Mouse (Mus musculus): ENCODE data around the gene Tut1.
A peak's percentile ranks its signal among the peaks of the same experiment; 100 is the strongest.
"Not testable (repeated sequence)": the region's sequence is repeated elsewhere in the genome, so short reads cannot be mapped to it uniquely, and the experiment has no call there.

Gene Tut1

DNA sequence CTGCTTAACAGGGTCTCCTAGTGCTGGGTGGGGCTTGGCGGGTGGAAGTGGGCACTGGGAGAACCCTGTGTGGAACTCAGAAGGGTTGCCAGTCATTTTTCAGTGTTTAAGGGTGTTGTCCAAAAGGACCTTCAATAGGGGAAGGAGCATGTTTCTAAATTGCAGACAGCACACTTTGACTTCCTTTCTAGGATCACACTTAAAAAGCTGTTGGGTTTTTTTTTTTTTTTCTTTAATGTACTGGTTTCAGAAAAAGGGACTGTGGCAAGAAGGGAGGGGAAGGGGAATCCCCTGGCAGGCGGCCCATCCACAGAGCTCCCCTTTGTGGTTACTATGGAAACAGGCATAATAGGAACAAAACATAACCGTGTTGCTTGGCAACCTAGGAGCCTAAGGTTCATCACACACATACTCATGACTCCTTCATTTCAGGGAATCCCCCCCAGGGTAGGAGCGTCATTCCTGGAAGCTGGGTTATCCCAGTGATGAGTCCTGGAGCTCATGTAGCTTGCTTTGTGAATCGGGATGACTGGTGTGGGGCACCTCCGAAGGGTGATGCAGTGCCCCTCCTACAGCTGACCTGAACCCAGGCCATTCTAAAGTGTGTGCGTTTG lies 30.7 kb downstream of the Tut1 start:
- DNase-seq, result peak; percentile 40 to 66

DNA sequence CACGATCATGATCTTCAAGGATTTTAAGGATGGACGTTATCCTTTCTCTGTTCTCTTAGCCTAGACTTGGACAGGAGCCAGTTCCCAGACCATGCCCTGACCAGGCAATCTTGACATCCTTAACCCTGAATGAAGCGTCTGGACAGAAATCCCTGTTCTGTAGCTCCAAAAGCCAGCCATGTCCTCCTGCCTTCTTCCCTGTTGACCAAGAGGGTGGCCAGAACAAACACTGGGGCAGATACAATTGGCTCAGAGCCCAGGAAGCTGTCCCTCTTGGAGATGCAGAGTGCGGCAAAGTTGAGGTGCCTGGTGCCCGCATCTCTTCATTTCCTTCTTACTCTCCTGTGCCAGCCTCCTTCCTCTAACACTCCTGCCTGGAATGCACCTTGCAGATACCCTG lies 32.2 kb downstream of the Tut1 start:
- DNase-seq, result no peak

DNA sequence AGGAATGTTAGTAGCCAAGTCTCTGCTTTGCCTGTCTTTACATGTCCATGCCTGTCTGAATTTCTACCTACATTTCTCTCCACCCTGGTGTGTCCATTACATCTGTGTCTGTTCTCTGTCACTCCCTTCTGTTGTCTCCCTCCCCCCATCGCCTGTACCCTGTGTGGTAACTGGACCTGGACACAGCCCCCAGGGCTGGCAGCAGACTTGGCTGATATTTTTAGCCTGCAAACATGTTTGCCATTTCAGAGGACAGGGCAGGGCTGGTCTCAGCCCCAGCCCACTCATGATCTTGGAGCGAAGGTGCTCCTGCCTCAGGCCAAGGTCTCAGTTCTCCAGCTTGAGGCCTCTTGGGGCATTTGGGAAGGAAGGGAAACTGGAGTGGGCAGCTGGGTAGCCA lies 34.2 kb downstream of the Tut1 start:
- DNase-seq, result no peak

DNA sequence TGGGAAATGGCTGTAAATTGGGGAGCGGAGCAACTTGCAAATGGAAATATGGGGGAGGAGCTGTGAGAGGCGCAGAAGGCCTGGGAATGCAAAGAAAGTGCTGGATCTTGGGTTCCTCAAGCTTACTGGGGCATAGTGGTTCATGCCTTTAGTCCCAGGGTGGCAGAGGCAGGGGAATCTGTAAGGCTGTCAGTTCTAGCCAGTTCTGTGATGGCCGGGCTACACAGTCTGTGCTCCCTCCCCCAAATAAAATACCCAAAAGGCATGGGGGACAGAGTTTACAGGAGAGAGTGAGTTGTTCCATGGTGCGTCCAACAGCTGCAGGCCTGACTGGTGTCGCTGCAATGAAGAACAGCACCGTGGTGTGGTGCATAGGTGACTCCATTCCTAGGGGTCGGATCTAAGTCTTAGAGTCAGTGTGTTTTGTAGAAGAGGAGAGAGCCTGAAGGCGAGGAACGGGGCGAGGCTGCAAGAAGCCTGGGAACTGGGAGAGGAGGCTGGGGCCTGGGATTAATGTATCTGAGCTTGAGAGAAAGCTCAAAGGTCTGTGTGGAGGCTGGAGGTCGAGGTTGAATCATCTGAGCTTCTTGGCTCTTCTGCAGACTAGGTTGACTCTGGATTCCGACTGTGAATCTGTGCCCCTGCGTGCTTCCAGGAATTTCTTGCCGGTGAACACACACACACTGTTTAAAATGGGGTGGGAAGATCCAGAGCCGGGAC lies 34.9 kb downstream of the Tut1 start:
- no peak for DNase-seq

DNA sequence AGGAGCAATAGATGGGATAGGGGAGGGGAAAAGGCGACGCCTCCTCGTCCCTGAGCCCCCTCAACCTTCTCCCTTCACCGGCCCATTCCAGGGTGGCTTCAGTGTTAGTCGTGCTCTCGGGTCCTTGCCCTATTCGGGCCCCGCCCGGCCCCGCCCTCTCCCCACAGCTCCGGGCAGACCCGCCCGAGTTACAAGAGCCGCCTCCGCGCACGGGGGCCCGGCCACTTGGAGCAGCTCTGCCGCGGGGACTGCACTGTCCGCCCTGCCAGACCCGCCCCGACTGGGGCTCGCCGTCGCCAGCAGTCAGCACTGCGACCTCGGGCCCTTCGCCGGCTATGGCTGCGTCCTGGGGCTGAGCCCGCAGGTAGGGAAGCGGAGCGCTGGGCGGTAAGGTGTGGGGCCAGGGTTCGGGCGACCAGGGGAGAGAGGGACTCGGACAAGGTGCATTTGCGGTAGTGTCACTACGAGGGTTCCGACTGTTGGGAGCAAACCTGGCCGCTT lies 35.5 kb downstream of the Tut1 start, which contains the start of gene Ahnak:
Gene Ahnak, plus strand, starts transcription at position 219 of the 501 bp plus-strand sequence.
- DNase-seq, result peak; percentile 29 to 36

DNA sequence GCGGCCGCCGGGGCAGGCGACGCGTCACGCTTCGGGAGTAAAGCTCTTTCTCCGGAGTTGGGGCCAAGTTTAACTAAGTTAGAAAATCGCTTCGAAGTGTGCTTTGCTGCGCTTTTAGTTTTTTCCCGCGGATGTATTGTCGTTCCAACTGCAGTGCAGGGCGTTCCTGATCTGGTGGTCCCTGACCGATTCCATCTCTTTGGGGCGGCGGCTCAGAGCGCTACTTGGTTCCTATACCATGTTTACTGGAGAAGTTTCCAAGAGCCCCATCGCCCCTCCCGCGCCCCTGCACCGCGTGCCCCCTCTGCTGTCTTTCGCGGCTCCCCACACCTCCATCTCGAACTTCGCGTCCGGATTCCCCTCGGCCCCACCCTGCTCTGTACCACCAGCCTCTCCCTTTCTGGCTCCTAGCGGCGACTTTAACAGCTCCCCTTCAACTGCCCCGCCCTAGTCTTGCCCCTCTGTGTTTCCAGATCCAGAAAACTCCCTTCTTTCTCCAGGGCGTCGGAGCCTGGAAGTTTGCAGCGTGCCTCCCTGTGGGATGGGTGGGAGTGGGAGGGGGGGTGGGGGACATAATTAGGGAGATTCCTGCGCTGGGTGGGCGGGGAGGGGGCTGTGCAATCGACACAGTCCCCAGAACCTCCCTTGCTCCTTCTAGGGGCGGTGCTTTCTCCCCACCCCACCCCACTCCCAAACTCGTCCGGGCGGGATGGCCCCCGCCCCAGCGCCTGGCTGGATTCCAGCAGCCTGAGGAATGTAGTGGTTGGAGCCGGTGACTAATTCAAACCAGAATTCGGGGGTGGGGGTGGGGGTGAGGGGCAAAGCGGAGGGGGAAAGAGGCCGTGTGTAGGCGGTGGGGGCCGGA lies 36.2 kb downstream of the Tut1 start:
- peak; percentile 44 to 55 for DNase-seq

DNA sequence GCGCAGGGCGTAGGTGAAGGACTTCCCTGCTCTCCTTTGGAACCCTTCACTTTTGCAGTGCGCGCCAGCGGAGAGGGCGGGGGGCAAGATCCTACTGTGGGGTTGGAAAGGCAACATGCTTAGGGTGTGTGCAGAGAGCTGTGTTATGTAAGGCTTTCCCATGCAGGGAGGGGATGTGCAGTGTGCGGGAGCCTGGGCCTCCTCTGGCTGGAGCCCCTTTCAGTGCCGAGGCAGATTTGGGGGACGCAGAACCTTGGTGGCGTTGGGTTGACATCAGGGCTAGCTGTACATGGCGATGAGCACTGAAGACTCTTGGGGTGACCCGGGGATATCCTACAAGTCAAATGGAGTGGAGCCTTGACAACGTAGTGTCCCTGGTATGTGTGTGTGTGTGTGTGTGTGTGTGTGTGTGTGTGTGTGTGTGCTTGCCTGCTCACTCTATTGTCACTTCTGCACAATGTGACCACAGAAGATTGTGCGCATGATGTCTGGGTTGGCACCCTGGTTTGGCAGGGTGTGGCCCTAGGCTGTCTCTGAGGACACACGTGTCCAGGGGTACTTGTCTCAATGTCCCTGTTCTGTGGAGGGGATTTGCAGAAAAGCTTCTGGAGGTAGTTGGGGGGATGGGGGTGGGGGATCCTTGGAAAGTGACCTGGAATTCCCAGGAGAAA lies 36.9 kb downstream of the Tut1 start:
- DNase-seq, result peak in 1 of 2 experiments; percentile 20

DNA sequence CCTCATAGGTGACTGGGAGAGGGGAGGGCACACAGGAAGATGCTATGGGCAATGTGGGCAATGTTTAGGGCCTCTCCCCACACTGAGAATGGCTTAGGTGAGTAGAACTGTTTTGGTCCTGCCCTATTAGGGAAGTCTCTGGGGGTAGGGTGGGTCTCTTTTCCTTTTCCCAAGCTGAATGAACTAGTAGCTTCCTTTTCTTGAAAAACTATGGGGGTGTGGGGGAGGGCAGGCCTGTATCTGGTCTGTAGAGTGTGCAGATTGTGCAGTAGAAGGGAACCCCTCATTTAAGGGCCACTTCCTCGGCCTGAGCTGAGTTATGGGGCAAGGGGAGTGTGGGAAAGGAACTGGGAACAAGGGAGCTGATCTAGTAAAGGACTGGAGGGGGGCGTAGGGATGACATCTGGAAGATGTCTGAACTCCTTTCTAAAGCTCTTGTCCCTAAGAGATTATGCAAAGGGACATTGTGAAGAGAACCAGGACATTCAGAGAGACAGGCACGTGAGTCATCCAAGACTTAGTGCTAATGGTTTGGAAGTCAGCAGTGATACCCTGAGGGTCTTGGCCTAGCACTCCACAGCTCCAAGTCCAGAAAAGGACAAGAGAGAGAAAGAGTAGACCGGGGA lies 37.7 kb downstream of the Tut1 start:
- no peak for DNase-seq

DNA sequence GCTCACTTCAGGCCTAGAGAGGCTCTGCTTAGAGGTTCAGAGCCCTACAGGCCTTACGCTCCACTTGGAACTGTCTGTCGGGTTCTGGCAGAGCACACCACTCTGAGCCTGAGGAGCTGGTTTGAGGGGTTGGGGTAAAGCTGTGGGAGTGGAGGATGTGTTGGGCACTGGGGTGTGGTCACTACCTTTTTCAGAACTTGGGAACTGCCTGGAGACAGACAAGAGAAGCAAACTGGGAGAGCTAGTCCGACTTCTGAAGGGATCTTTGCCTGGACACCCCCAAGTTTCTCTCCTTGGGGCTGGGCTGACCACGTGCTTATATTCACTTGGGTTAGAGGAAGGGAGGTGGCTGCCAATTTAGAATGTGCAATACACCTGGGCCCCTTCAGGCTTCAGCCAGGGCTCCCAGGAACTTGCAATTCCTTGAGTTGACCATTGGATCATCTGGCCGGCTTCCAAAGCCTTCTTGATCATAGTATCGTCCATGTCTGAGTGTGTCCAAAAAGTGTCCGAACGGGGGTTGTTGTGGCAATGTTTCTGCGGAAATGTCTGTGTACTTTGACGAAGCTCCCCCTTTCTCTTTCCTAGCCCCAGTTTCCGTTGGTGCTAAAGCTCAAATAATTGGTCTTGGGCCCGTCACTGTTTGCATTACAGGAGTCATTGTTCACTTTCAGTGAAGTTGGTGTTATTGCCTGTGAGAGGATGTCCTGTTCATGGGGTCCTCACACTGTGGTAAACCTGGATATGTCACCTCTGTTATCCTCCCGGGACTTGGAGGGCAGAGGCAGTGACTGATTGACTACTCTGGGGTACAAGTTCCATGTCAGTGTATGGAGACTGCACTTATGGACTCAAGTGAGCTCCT lies 38.5 kb downstream of the Tut1 start:
- no peak for DNase-seq

DNA sequence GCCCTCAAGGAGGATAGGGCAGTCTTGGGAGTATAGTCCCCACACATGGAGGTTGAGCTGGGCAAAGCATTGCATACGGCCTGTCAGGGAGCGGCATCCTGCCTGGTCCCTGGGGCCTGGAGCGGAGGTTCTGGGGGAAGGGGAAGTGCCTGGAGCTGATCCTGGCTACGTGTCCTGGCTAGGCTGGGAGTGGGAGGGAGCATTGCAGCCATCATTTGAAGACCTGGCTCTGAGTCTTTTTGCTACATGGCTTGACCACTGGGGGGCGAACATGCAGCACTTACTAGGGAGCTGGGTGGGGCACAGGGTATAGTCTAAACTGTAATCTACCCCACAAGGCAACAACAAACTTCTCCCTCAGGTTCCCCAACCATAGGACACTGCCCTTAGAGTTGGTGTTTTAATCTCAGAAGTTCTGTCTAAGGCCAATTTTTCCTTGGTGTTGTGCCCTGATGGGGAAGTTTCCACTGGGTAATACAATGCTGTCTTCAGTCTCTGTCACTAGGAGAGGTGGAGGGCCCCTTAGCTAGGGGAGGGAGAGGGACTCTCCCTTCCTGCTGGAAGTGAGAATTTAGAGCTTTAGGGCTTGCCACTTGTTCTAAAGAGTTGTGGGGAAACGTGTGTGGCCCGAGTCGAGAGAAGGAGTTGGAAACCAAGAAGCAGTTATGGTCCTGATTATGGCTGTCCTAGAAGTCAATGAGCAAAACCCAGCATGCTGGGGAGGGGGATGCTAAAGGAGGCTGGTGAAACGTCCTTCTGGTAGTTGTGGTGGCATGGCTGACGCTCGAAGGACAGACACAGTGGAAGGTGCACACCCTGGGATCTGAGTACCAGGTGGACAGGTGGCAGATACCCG lies 39.4 kb downstream of the Tut1 start:
- DNase-seq, result peak; percentile 82 to 83

DNA sequence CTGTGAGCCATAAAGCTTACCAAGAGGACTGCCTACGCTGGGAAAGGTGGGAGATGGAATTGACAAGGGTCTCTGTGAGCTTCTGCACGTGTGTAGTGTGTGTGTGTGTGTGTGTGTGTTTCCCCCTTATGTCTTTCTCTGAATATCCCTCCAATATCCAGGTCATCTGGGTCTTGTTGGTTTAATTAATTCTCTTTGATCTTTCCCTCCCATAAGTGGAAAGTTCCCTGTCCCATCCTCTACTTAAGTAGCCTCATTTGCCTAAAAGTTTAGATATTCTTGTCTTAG lies 39.9 kb downstream of the Tut1 start:
- no peak for DNase-seq

DNA sequence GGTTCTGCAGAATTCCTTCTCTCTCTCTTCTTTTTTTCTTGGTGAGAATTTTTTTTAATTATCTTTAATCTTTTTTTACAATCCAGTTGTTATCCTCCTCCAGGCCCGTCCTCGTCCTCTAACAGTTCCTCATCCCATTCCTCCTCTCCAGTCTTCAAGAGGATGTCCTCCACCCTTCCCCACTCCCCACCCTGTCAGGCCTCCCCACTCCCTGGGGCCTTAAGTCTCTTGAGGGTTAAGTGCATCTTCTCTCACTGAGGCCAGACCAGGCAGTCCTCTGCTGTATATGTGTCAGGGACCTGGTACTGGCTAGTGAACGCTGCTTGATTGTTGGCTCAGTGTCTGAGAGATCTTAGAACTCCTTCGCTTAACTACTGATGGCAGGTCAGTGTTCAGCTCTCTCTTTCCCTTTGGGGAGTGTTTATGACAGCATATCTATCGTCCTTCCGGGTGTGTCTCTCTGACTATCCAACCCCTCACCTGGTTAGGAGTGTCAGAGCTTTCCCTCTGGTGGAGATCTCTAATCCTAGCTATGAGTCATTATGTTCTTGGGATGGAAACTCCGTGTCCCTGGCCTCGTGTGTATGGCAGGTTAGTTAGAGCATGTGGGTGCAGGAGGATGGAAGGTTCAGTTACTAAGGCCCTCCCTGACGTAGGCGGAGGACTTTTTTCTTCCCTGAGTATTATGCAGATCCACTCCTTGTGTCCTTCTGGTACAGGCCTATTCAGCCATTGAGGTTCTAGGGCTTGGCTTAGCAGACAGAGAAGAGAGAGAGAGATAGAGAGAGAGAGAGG lies 41.4 kb downstream of the Tut1 start:
- DNase-seq, result no peak

DNA sequence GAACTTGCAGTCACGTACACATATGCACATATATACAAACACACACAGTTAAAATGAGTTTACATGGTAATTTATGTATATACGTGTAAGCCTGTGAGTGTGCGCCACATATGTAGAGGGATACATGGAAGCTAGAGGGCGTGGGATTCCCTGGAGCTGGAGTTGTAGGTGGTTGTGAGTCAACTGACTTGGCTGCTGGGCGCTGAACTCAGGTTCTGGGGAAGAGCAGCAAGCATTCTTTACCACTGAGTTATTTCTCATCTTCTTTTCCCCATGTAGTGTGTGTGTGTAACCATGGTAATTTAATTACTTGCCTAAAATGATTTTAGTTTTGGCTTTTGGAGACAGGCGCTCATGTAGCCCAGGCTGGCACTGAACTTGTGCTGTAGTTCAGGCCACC lies 43.0 kb downstream of the Tut1 start:
- no peak for DNase-seq

DNA sequence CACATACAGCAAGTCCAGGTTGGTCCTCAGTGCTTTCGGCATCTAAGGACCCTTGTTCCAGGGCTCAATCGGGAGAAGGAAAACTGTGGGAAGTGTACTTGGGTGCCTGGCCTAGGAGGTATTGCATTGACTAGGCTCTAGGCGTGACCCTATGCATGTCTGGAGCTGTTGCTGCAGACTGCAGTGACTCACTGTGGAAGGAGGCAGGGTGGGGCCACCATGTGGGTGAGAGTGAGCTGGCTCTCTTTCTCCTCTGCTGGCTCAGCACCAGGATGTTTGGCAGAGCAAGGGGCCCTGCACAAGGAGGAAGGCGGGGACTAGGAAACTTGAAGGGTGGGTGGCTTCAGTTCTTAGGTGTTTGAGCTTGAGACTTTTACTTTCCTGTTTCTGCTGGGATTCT lies 43.9 kb downstream of the Tut1 start:
- peak; percentile 62 to 79 for DNase-seq

DNA sequence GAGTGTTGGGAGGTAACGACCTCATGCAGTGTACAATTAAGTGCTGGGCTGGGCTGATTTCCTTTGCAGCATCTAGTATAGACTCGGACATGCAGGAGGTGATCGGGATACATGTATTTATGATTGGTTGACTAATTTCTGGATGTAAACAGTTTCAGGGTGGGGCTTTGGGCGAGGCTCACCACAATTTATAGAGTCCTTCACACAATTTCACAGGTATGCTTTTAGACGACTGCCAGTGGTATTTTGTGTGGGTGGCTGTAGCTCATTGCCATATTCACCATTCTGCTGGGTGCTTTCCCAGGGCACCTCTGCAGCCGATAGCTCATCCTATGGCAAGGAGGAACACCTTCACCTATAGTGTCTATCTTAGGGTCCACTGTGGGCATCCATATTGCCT lies 44.9 kb downstream of the Tut1 start:
- DNase-seq, result no peak

DNA sequence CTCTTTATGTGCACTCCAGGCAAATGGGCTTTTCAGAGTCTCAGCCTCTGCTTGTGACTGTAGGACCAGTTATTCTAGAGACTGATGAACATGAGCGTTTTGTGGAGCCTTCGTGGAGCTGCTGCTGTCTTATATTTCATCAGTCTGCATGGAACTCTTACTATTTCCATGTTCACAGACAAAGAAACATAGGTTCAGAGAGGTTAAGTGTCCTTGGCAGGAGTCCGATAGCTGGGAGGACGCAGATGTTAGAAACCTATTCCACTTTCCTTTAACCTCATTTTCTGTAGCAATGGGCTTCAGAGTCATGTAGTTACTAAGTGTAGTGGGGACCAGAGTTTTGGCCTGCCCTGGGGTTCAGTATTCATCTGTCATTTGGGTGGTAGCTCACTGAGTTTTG lies 45.6 kb downstream of the Tut1 start:
- no peak for DNase-seq

DNA sequence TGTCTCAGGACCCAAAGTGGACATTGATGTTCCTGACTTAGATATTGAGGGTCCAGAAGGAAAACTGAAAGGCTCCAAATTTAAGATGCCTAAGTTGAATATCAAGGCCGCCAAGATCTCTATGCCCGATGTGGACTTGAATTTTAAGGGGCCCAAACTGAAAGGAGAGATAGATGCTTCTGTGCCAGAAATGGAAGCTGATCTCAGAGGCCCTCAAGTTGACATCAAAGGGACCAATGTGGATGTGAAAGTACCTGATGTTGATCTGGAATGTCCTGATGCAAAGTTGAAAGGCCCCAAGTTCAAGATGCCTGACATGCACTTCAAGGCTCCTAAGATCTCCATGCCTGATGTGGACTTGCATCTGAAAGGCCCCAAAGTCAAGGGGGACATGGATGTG lies 53.3 kb downstream of the Tut1 start:
- not testable (repeated sequence) for DNase-seq

All from thymus, postnatal 36 days (tissue).